Mouse (Mus musculus): ENCODE measurements around the gene Mff. TPM values are rescaled to one million over a fixed set of nuclear protein-coding genes. Genes with fewer than 3 reads are reported as not detected.

The Mff gene
- polyA plus RNA-seq (2015; fragmentation: Nextera tagmentation; extraction: Ambion mirVana): 345 and 358 TPM in 2 replicates

- Histone ChIP-seq H3K27ac (peak within 1 kb of the TSS; percentile 67), H3K4me3 (replicated peaks) (peak within 1 kb of the TSS; percentile 82), H3K9ac (replicated peaks) (peak within 1 kb of the TSS; percentile 95), H3K9me3 (no peaks in the 10 kb centered on the region), H3K27me3 (peaks cover 33% of the 10 kb centered on the region), H3K4me1 (replicated peaks) (peaks cover 12% of the 10 kb centered on the region), H3K4me2 (replicated peaks) (peak within 1 kb of the TSS; percentile 75), H3K36me3 (peaks cover 8% of the 10 kb centered on the region)
- WGBS: 10% methylated on average over 38 of the region's 38 CpGs
- ATAC-seq: peak; percentile 99
Observed at GRCm38 (mm10) chr1:82724339-82725025, at the start of gene Mff. Mff (plus strand) TSS chr1:82724890.

- 93% methylated on average over 5 of the region's 5 CpGs for WGBS
Observed at GRCm38 (mm10) chr1:82686328-82686727, 38.4 kb upstream of the Mff start.

GRCm38 (mm10) chr1:82686866-82687265 lies 37.8 kb upstream of the Mff start:
- no peak overlapping the region for H3K4me3 ChIP-seq (replicated peaks)
- no peaks in the 10 kb centered on the region for H3K4me1 ChIP-seq (replicated peaks)
- no peaks in the 10 kb centered on the region for H3K36me3 ChIP-seq
- no peak overlapping the region for H3K9ac ChIP-seq (replicated peaks)
- 88% methylated on average over 2 of the region's 2 CpGs for WGBS
- H3K4me2 ChIP-seq (replicated peaks): no peak overlapping the region
- H3K27ac ChIP-seq: no peak overlapping the region
- peaks cover 9% of the 10 kb centered on the region for H3K27me3 ChIP-seq
- no peaks in the 10 kb centered on the region for H3K9me3 ChIP-seq
- ATAC-seq: no peak

More at GRCm38 (mm10) chr1:82686328-82686727, 38.4 kb upstream of the Mff start:
- Histone ChIP-seq H3K4me1 (replicated peaks) (no peaks in the 10 kb centered on the region), H3K9ac (replicated peaks) (no peak overlapping the region), H3K36me3 (no peaks in the 10 kb centered on the region), H3K27ac (no peak overlapping the region), H3K4me2 (replicated peaks) (no peak overlapping the region), H3K27me3 (peaks cover 8% of the 10 kb centered on the region), H3K9me3 (no peaks in the 10 kb centered on the region), H3K4me3 (replicated peaks) (no peak overlapping the region)
- no peak for ATAC-seq

GRCm38 (mm10) chr1:82687931-82688330 lies 36.8 kb upstream of the Mff start:
- ATAC-seq: 0 out of 2 replicates have a peak, but pooled peaks have one; percentile 24
- H3K27ac ChIP-seq: no peak overlapping the region
- peaks cover 10% of the 10 kb centered on the region for H3K27me3 ChIP-seq
- no peaks in the 10 kb centered on the region for H3K4me1 ChIP-seq (replicated peaks)
- H3K4me2 ChIP-seq (replicated peaks): no peak overlapping the region
- no peak overlapping the region for H3K4me3 ChIP-seq (replicated peaks)
- H3K9me3 ChIP-seq: no peaks in the 10 kb centered on the region
- no peak overlapping the region for H3K9ac ChIP-seq (replicated peaks)
- WGBS: 64% methylated on average over 6 of the region's 6 CpGs
- no peaks in the 10 kb centered on the region for H3K36me3 ChIP-seq

- H3K4me2 ChIP-seq (replicated peaks): no peak overlapping the region
- H3K36me3 ChIP-seq: no peaks in the 10 kb centered on the region
- H3K4me3 ChIP-seq (replicated peaks): no peak overlapping the region
- H3K27me3 ChIP-seq: peaks cover 11% of the 10 kb centered on the region; the same call in 1 of the 2 replicates
- no peak overlapping the region for H3K9ac ChIP-seq (replicated peaks)
- no peak overlapping the region for H3K27ac ChIP-seq
- ATAC-seq: no peak
- no peaks in the 10 kb centered on the region for H3K9me3 ChIP-seq
- 60% methylated on average over 3 of the region's 3 CpGs for whole genome bisulfite sequencing
- H3K4me1 ChIP-seq (replicated peaks): 0 out of 2 replicates have a peak, but pooled peaks cover 3% of the 10 kb centered on the region
Observed at GRCm38 (mm10) chr1:82695915-82696314, 28.8 kb upstream of the Mff start.

- no peaks in the 10 kb centered on the region for H3K4me1 ChIP-seq (replicated peaks)
- H3K27me3 ChIP-seq: peaks cover 31% of the 10 kb centered on the region
- H3K4me3 ChIP-seq (replicated peaks): no peak overlapping the region
- WGBS: 79% methylated on average over 9 of the region's 9 CpGs
- H3K36me3 ChIP-seq: no peaks in the 10 kb centered on the region
- no peak overlapping the region for H3K9ac ChIP-seq (replicated peaks)
- ATAC-seq: no peak
- H3K4me2 ChIP-seq (replicated peaks): no peak overlapping the region
- no peak overlapping the region for H3K27ac ChIP-seq
- H3K9me3 ChIP-seq: no peaks in the 10 kb centered on the region
Observed at GRCm38 (mm10) chr1:82717816-82718512, 6.7 kb upstream of the Mff start.

GRCm38 (mm10) chr1:82725026-82725874 lies 560 bp downstream of the Mff start:
- H3K4me1 ChIP-seq (replicated peaks): peaks cover 12% of the 10 kb centered on the region
- peak overlapping the region; percentile 82 for H3K4me3 ChIP-seq (replicated peaks)
- no peaks in the 10 kb centered on the region for H3K9me3 ChIP-seq
- under 1% methylated on average over 37 of the region's 37 CpGs for WGBS
- peaks cover 27% of the 10 kb centered on the region for H3K27me3 ChIP-seq
- peak overlapping the region; percentile 75 for H3K4me2 ChIP-seq (replicated peaks)
- peak overlapping the region; percentile 95 for H3K9ac ChIP-seq (replicated peaks)
- ATAC-seq: peak; percentile 99
- peaks cover 15% of the 10 kb centered on the region for H3K36me3 ChIP-seq
- peak overlapping the region; percentile 67 for H3K27ac ChIP-seq

GRCm38 (mm10) chr1:82725875-82726185 lies 1.1 kb downstream of the Mff start:
- Histone ChIP-seq H3K27me3 (peaks cover 22% of the 10 kb centered on the region), H3K36me3 (peaks cover 20% of the 10 kb centered on the region), H3K4me3 (replicated peaks) (peak overlapping the region; percentile 82), H3K9me3 (no peaks in the 10 kb centered on the region), H3K27ac (no peak overlapping the region), H3K4me2 (replicated peaks) (peak overlapping the region; percentile 75), H3K4me1 (replicated peaks) (peaks cover 12% of the 10 kb centered on the region), H3K9ac (replicated peaks) (peak overlapping the region; percentile 95)
- no peak for ATAC-seq
- WGBS: 53% methylated on average over 4 of the region's 4 CpGs

- H3K36me3 ChIP-seq: peaks cover 27% of the 10 kb centered on the region
- H3K9me3 ChIP-seq: no peaks in the 10 kb centered on the region
- ATAC-seq: no peak
- 95% methylated on average over 5 of the region's 5 CpGs for WGBS
- no peak overlapping the region; the same call in 1 of the 2 replicates for H3K4me2 ChIP-seq (replicated peaks)
- no peak overlapping the region; the same call in 1 of the 2 replicates for H3K9ac ChIP-seq (replicated peaks)
- peaks cover 15% of the 10 kb centered on the region for H3K27me3 ChIP-seq
- H3K4me1 ChIP-seq (replicated peaks): peaks cover 12% of the 10 kb centered on the region
- no peak overlapping the region for H3K27ac ChIP-seq
- H3K4me3 ChIP-seq (replicated peaks): no peak overlapping the region
Observed at GRCm38 (mm10) chr1:82726482-82726881, 1.8 kb downstream of the Mff start.

- ATAC-seq: no peak
- H3K4me2 ChIP-seq (replicated peaks): no peak overlapping the region
- H3K9me3 ChIP-seq: no peaks in the 10 kb centered on the region
- WGBS: 93% methylated on average over 1 of the region's 1 CpGs
- no peaks in the 10 kb centered on the region for H3K4me1 ChIP-seq (replicated peaks)
- H3K9ac ChIP-seq (replicated peaks): no peak overlapping the region
- H3K36me3 ChIP-seq: peaks cover 87% of the 10 kb centered on the region
- H3K27ac ChIP-seq: no peak overlapping the region
- no peaks in the 10 kb centered on the region for H3K27me3 ChIP-seq
- H3K4me3 ChIP-seq (replicated peaks): no peak overlapping the region
Observed at GRCm38 (mm10) chr1:82733357-82733756, 8.7 kb downstream of the Mff start.

GRCm38 (mm10) chr1:82738066-82738465 lies 13.4 kb downstream of the Mff start:
- ATAC-seq: no peak
- WGBS: 93% methylated on average over 1 of the region's 1 CpGs
- Histone ChIP-seq H3K4me1 (replicated peaks) (no peaks in the 10 kb centered on the region), H3K27ac (no peak overlapping the region), H3K9ac (replicated peaks) (no peak overlapping the region), H3K4me3 (replicated peaks) (no peak overlapping the region), H3K4me2 (replicated peaks) (no peak overlapping the region), H3K27me3 (no peaks in the 10 kb centered on the region), H3K9me3 (no peaks in the 10 kb centered on the region), H3K36me3 (peaks cover 67% of the 10 kb centered on the region)

- H3K4me1 ChIP-seq (replicated peaks): no peaks in the 10 kb centered on the region
- WGBS: 91% methylated on average over 7 of the region's 7 CpGs
- no peak overlapping the region for H3K4me2 ChIP-seq (replicated peaks)
- ATAC-seq: no peak
- peaks cover 43% of the 10 kb centered on the region for H3K36me3 ChIP-seq
- H3K27ac ChIP-seq: no peak overlapping the region
- no peaks in the 10 kb centered on the region for H3K9me3 ChIP-seq
- no peak overlapping the region for H3K9ac ChIP-seq (replicated peaks)
- no peak overlapping the region for H3K4me3 ChIP-seq (replicated peaks)
- no peaks in the 10 kb centered on the region for H3K27me3 ChIP-seq
Observed at GRCm38 (mm10) chr1:82741539-82741938, 16.8 kb downstream of the Mff start.

Measured in midbrain, embryonic 13.5 days (tissue).